Mouse (Mus musculus) activated CD4-positive, CD25-positive, alpha-beta regulatory T cell, adult 9 weeks (primary cell): ENCODE results near the gene Hsd17b14. TPM values are rescaled to one million over a fixed set of nuclear protein-coding genes. Genes with fewer than 3 reads are reported as not detected.

Experiments used
- polyA plus RNA-seq: library from polyadenylated mRNA; unstranded; fragments of 100-300 nt; shearing (Covaris generic); gene quantifications from one replicate; pipeline ENCODE4 v1.2.1, GENCODE M21; 2017

Hsd17b14 gene
- polyA plus RNA-seq = 1.9 TPM

GRCm38 (mm10) chr7:45554744-45555143, at the start of gene Hsd17b14:
TSS of gene Hsd17b14 (plus strand) at chr7:45554893.

GRCm38 (mm10) chr7:45509912-45510787, 44.5 kb upstream of the Hsd17b14 start, which contains the start of gene Nucb1:
TSS of gene Nucb1 (minus strand) at chr7:45510406.

GRCm38 (mm10) chr7:45525809-45526473, 28.8 kb upstream of the Hsd17b14 start, which contains the start of the genes Ppp1r15a and Plekha4:
TSS of gene Ppp1r15a (minus strand) at chr7:45526268.
TSS of gene Plekha4 (plus strand) at chr7:45526330.

GRCm38 (mm10) chr7:45570103-45570741, 15.5 kb downstream of the Hsd17b14 start, which contains the start of gene Bcat2:
TSS of gene Bcat2 (plus strand) at chr7:45570153.

GRCm38 (mm10) chr7:45617042-45617695, 62.5 kb downstream of the Hsd17b14 start, which contains the start of gene Fut1:
TSS of gene Fut1 (plus strand) at chr7:45617289.

Other genes with a start within 250 kb of the Hsd17b14 start
- 11.7 TPM for gene Trpm4, start 221.1 kb upstream of the Hsd17b14 start, polyA plus RNA-seq
- gene Hrc, start 219.6 kb upstream of the Hsd17b14 start, polyA plus RNA-seq = not detected
- gene Ppfia3, start 187.9 kb upstream of the Hsd17b14 start, polyA plus RNA-seq = 0.12 TPM
- gene Lin7b, start 184.3 kb upstream of the Hsd17b14 start, polyA plus RNA-seq = 0.89 TPM
- gene Snrnp70, start 159.2 kb upstream of the Hsd17b14 start, polyA plus RNA-seq = 263 TPM
- gene Kcna7, start 149.2 kb upstream of the Hsd17b14 start, polyA plus RNA-seq = not detected
- 0.92 TPM for gene Ntf5, start 141.2 kb upstream of the Hsd17b14 start, polyA plus RNA-seq
- not detected for gene Lhb, start 134.1 kb upstream of the Hsd17b14 start, polyA plus RNA-seq
- gene Gys1, start 120.0 kb upstream of the Hsd17b14 start, polyA plus RNA-seq = 19.6 TPM
- gene Ruvbl2, start 116.8 kb upstream of the Hsd17b14 start, polyA plus RNA-seq = 67.2 TPM
- gene Ftl1, start 95.0 kb upstream of the Hsd17b14 start, polyA plus RNA-seq = 2,196 TPM
- 249 TPM for gene Bax, start 88.0 kb upstream of the Hsd17b14 start, polyA plus RNA-seq
- 1.7 TPM for gene Tulp2, start 73.0 kb upstream of the Hsd17b14 start, polyA plus RNA-seq
- gene Gm45808, start 68.1 kb upstream of the Hsd17b14 start, polyA plus RNA-seq = 0.88 TPM
- gene Dhdh, start 66.1 kb upstream of the Hsd17b14 start, polyA plus RNA-seq = 1.0 TPM
- gene Nucb1, start 44.5 kb upstream of the Hsd17b14 start, polyA plus RNA-seq = 289 TPM
- gene Ppp1r15a, start 28.6 kb upstream of the Hsd17b14 start, polyA plus RNA-seq = 59.4 TPM
- gene Plekha4, start 28.6 kb upstream of the Hsd17b14 start, polyA plus RNA-seq = 0.40 TPM
- 64.7 TPM for gene Bcat2, start 15.3 kb downstream of the Hsd17b14 start, polyA plus RNA-seq
- gene Fgf21, start 60.6 kb downstream of the Hsd17b14 start, polyA plus RNA-seq = not detected
- gene Fut1, start 62.4 kb downstream of the Hsd17b14 start, polyA plus RNA-seq = not detected
- gene Izumo1, start 66.9 kb downstream of the Hsd17b14 start, polyA plus RNA-seq = 0.11 TPM
- 1.2 TPM for gene Rasip1, start 72.6 kb downstream of the Hsd17b14 start, polyA plus RNA-seq
- gene Mamstr, start 85.1 kb downstream of the Hsd17b14 start, polyA plus RNA-seq = 0.72 TPM
- 0.17 TPM for gene Fut2, start 111.5 kb downstream of the Hsd17b14 start, polyA plus RNA-seq
- not detected for gene Ntn5, start 129.1 kb downstream of the Hsd17b14 start, polyA plus RNA-seq
- 0.33 TPM for gene Sec1, start 139.5 kb downstream of the Hsd17b14 start, polyA plus RNA-seq
- 8.1 TPM for gene Car11, start 144.9 kb downstream of the Hsd17b14 start, polyA plus RNA-seq
- gene Dbp, start 150.2 kb downstream of the Hsd17b14 start, polyA plus RNA-seq = 12.6 TPM
- 1,812 TPM for gene Rpl18, start 160.6 kb downstream of the Hsd17b14 start, polyA plus RNA-seq
- gene Sphk2, start 163.1 kb downstream of the Hsd17b14 start, polyA plus RNA-seq = 37.7 TPM
- not detected for gene Fam83e, start 166.3 kb downstream of the Hsd17b14 start, polyA plus RNA-seq
- not detected for gene Spaca4, start 170.9 kb downstream of the Hsd17b14 start, polyA plus RNA-seq
- not detected for gene Lmtk3, start 228.8 kb downstream of the Hsd17b14 start, polyA plus RNA-seq
- gene Sult2b1, start 229.8 kb downstream of the Hsd17b14 start, polyA plus RNA-seq = 1.6 TPM